Mouse (Mus musculus): ENCODE data around the gene Fndc9. TPM values are rescaled to one million over a fixed set of nuclear protein-coding genes. Genes with fewer than 3 reads are reported as not detected.

Fndc9 gene
- polyA plus RNA-seq, 1 experiment from 2014 or later: 5.1 TPM

- Histone ChIP-seq H3K36me3 (ENCODE audit: control insufficient read depth, insufficient read depth, low read length) (peaks cover 89% of the 10 kb centered on the region), H3K4me1 (ENCODE audit: control insufficient read depth, insufficient read depth, low read length) (no peaks in the 10 kb centered on the region), H3K9me3 (replicated peaks; ENCODE audit: control insufficient read depth, low read length) (no peaks in the 10 kb centered on the region), H3K4me3 (ENCODE audit: low read depth, low read length) (no peak overlapping the region), H3K9ac (ENCODE audit: low read length) (no peak overlapping the region), H3K27ac (ENCODE audit: low read depth, low read length) (no peak overlapping the region), H3K4me2 (ENCODE audit: low read length) (no peak overlapping the region), H3K27me3 (replicated peaks; ENCODE audit: control insufficient read depth, insufficient read depth, low read length) (no peaks in the 10 kb centered on the region)
- WGBS: 35% methylated on average over 5 of the region's 5 CpGs
- ATAC-seq (no peak), DNase-seq (ENCODE audit: low spot score) (no peak)
Measured at GRCm38 (mm10) chr11:46276778-46277177, 41.4 kb downstream of the Fndc9 start.

GRCm38 (mm10) chr11:46278140-46278539, 42.8 kb downstream of the Fndc9 start:
- H3K27ac ChIP-seq (ENCODE audit: low read depth, low read length): no peak overlapping the region
- H3K4me2 ChIP-seq (ENCODE audit: low read length): no peak overlapping the region
- peaks cover 89% of the 10 kb centered on the region for H3K36me3 ChIP-seq (ENCODE audit: control insufficient read depth, insufficient read depth, low read length)
- no peaks in the 10 kb centered on the region for H3K4me1 ChIP-seq (ENCODE audit: control insufficient read depth, insufficient read depth, low read length)
- no peaks in the 10 kb centered on the region for H3K27me3 ChIP-seq (replicated peaks; ENCODE audit: control insufficient read depth, insufficient read depth, low read length)
- ATAC-seq (no peak), DNase-seq (ENCODE audit: low spot score) (no peak)
- WGBS: 91% methylated on average over 5 of the region's 5 CpGs
- no peak overlapping the region for H3K9ac ChIP-seq (ENCODE audit: low read length)
- no peaks in the 10 kb centered on the region for H3K9me3 ChIP-seq (replicated peaks; ENCODE audit: control insufficient read depth, low read length)
- H3K4me3 ChIP-seq (ENCODE audit: low read depth, low read length): no peak overlapping the region

- Histone ChIP-seq H3K27me3 (replicated peaks; ENCODE audit: control insufficient read depth, insufficient read depth, low read length) (no peaks in the 10 kb centered on the region), H3K27ac (ENCODE audit: low read depth, low read length) (no peak overlapping the region), H3K4me3 (ENCODE audit: low read depth, low read length) (no peak overlapping the region), H3K36me3 (ENCODE audit: control insufficient read depth, insufficient read depth, low read length) (peaks cover 89% of the 10 kb centered on the region), H3K4me1 (ENCODE audit: control insufficient read depth, insufficient read depth, low read length) (no peaks in the 10 kb centered on the region), H3K9ac (ENCODE audit: low read length) (no peak overlapping the region), H3K9me3 (replicated peaks; ENCODE audit: control insufficient read depth, low read length) (no peaks in the 10 kb centered on the region), H3K4me2 (ENCODE audit: low read length) (no peak overlapping the region)
- DNase-seq (ENCODE audit: low spot score) (no peak), ATAC-seq (no peak)
- 94% methylated on average over 12 of the region's 12 CpGs for WGBS
Measured at GRCm38 (mm10) chr11:46278709-46279108, 43.4 kb downstream of the Fndc9 start.

- DNase-seq (ENCODE audit: low spot score): no peak
- H3K27ac ChIP-seq (ENCODE audit: low read depth, low read length): no peak overlapping the region
- no peak for ATAC-seq
- H3K9ac ChIP-seq (ENCODE audit: low read length): no peak overlapping the region
- H3K9me3 ChIP-seq (replicated peaks; ENCODE audit: control insufficient read depth, low read length): no peaks in the 10 kb centered on the region
- no peaks in the 10 kb centered on the region for H3K4me1 ChIP-seq (ENCODE audit: control insufficient read depth, insufficient read depth, low read length)
- H3K36me3 ChIP-seq (ENCODE audit: control insufficient read depth, insufficient read depth, low read length): peaks cover 76% of the 10 kb centered on the region
- 96% methylated on average over 5 of the region's 5 CpGs for WGBS
- no peaks in the 10 kb centered on the region for H3K27me3 ChIP-seq (replicated peaks; ENCODE audit: control insufficient read depth, insufficient read depth, low read length)
- no peak overlapping the region for H3K4me2 ChIP-seq (ENCODE audit: low read length)
- no peak overlapping the region for H3K4me3 ChIP-seq (ENCODE audit: low read depth, low read length)
Measured at GRCm38 (mm10) chr11:46282612-46283011, 47.3 kb downstream of the Fndc9 start.

DNA sequence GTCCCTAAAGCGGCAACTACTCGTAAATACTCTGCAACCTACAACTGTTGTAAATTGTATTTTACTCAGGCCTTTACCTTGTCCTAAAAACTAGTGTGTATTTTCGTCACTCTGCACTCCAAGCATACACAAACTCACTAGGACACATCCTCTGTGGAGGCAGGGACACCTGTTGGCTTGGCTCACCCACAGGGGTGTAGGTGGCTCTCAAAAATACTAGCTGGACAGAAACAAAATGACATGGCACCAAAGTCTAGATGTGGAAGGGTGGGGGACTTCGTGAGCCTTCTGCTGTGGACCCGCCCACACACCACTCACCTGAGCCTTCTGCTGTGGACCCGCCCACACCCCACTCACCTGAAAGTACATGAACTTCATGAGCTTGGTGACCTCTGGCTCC, 48.5 kb downstream of the Fndc9 start:
- H3K9me3 ChIP-seq (replicated peaks; ENCODE audit: control insufficient read depth, low read length): no peaks in the 10 kb centered on the region
- DNase-seq (ENCODE audit: low spot score) (no peak), ATAC-seq (no peak)
- H3K27me3 ChIP-seq (replicated peaks; ENCODE audit: control insufficient read depth, insufficient read depth, low read length): no peaks in the 10 kb centered on the region
- 95% methylated on average over 6 of the region's 6 CpGs for WGBS
- H3K36me3 ChIP-seq (ENCODE audit: control insufficient read depth, insufficient read depth, low read length): peaks cover 76% of the 10 kb centered on the region
- H3K4me2 ChIP-seq (ENCODE audit: low read length): no peak overlapping the region
- no peak overlapping the region for H3K4me3 ChIP-seq (ENCODE audit: low read depth, low read length)
- H3K4me1 ChIP-seq (ENCODE audit: control insufficient read depth, insufficient read depth, low read length): no peaks in the 10 kb centered on the region
- no peak overlapping the region for H3K9ac ChIP-seq (ENCODE audit: low read length)
- no peak overlapping the region for H3K27ac ChIP-seq (ENCODE audit: low read depth, low read length)

GRCm38 (mm10) chr11:46286803-46287202, 51.5 kb downstream of the Fndc9 start:
- H3K27ac ChIP-seq (ENCODE audit: low read depth, low read length): no peak overlapping the region
- no peak overlapping the region for H3K4me2 ChIP-seq (ENCODE audit: low read length)
- H3K4me3 ChIP-seq (ENCODE audit: low read depth, low read length): no peak overlapping the region
- H3K27me3 ChIP-seq (replicated peaks; ENCODE audit: control insufficient read depth, insufficient read depth, low read length): no peaks in the 10 kb centered on the region
- H3K36me3 ChIP-seq (ENCODE audit: control insufficient read depth, insufficient read depth, low read length): peaks cover 76% of the 10 kb centered on the region
- no peaks in the 10 kb centered on the region; the same call in 1 of the 2 replicates for H3K4me1 ChIP-seq (ENCODE audit: control insufficient read depth, insufficient read depth, low read length)
- WGBS: 40% methylated on average over 6 of the region's 6 CpGs
- no peaks in the 10 kb centered on the region for H3K9me3 ChIP-seq (replicated peaks; ENCODE audit: control insufficient read depth, low read length)
- DNase-seq (ENCODE audit: low spot score) (peak; percentile 19), ATAC-seq (no peak)
- H3K9ac ChIP-seq (ENCODE audit: low read length): no peak overlapping the region

GRCm38 (mm10) chr11:46288091-46288490, 52.8 kb downstream of the Fndc9 start:
- DNase-seq (ENCODE audit: low spot score) (no peak), ATAC-seq (no peak)
- no peaks in the 10 kb centered on the region for H3K27me3 ChIP-seq (replicated peaks; ENCODE audit: control insufficient read depth, insufficient read depth, low read length)
- H3K4me1 ChIP-seq (ENCODE audit: control insufficient read depth, insufficient read depth, low read length): no peaks in the 10 kb centered on the region; the same call in 1 of the 2 replicates
- no peak overlapping the region for H3K4me2 ChIP-seq (ENCODE audit: low read length)
- no peak overlapping the region for H3K27ac ChIP-seq (ENCODE audit: low read depth, low read length)
- WGBS: 88% methylated on average over 5 of the region's 5 CpGs
- no peak overlapping the region for H3K4me3 ChIP-seq (ENCODE audit: low read depth, low read length)
- H3K9me3 ChIP-seq (replicated peaks; ENCODE audit: control insufficient read depth, low read length): no peaks in the 10 kb centered on the region
- H3K36me3 ChIP-seq (ENCODE audit: control insufficient read depth, insufficient read depth, low read length): peaks cover 67% of the 10 kb centered on the region
- H3K9ac ChIP-seq (ENCODE audit: low read length): no peak overlapping the region

- Histone ChIP-seq H3K4me1 (ENCODE audit: control insufficient read depth, insufficient read depth, low read length) (no peaks in the 10 kb centered on the region; the same call in 1 of the 2 replicates), H3K4me2 (ENCODE audit: low read length) (no peak overlapping the region), H3K27me3 (replicated peaks; ENCODE audit: control insufficient read depth, insufficient read depth, low read length) (no peaks in the 10 kb centered on the region), H3K4me3 (ENCODE audit: low read depth, low read length) (no peak overlapping the region), H3K9ac (ENCODE audit: low read length) (no peak overlapping the region), H3K27ac (ENCODE audit: low read depth, low read length) (no peak overlapping the region), H3K9me3 (replicated peaks; ENCODE audit: control insufficient read depth, low read length) (no peaks in the 10 kb centered on the region), H3K36me3 (ENCODE audit: control insufficient read depth, insufficient read depth, low read length) (peaks cover 57% of the 10 kb centered on the region)
- DNase-seq (ENCODE audit: low spot score) (no peak), ATAC-seq (no peak)
- WGBS: 70% methylated on average over 4 of the region's 4 CpGs
Measured at GRCm38 (mm10) chr11:46289022-46289421, 53.7 kb downstream of the Fndc9 start.

All from forebrain, embryonic 14.5 days (tissue).